Mouse (Mus musculus): ENCODE measurements around the gene Wdr49.

GRCm38 (mm10) chr3:75276522-75276921 lies 205.4 kb downstream of the Wdr49 start:
- TF ChIP-seq CTCF (IDR thresholded peaks at IDR 0.05; ENCODE audit: low read depth) (no peak), EP300 (IDR thresholded peaks at IDR 0.05; ENCODE audit: low read depth) (no peak)
